Mouse (Mus musculus) erythroblast, embryonic 14.5 days (primary cell): ENCODE results near the gene Cpm.

Source experiments
- GATA1 ChIP-seq: IDR thresholded peaks from 2 replicates; pipeline ENCODE4 v1.6.1; 2012; ENCODE audit warnings: low read length, inconsistent platforms, mixed read lengths
- TAL1 ChIP-seq: IDR thresholded peaks from 3 replicates; pipeline ENCODE4 v1.6.1; 2012; ENCODE audit warnings: low read length, inconsistent platforms, mixed read lengths

- no peak for TF ChIP-seq TAL1
- no peak for TF ChIP-seq GATA1
Observed at GRCm38 (mm10) chr10:117612621-117613584, 16.4 kb upstream of the Cpm start.
